Mouse (Mus musculus) neural tube, embryonic 14.5 days (tissue): ENCODE data around the gene Zc3h10. TPM values are rescaled to one million over a fixed set of nuclear protein-coding genes. Genes with fewer than 3 reads are reported as not detected.
"Not testable (repeated sequence)": the region's sequence is repeated elsewhere in the genome, so short reads cannot be mapped to it uniquely, and the experiment has no call there.

Experiments used
- ATAC-seq: fragments of 200-750 bp; cut with Nextera tagmentation; 2 replicates; pipeline ENCODE4 v1.8.0; 2017; ENCODE audit warnings: low read depth, mild to moderate bottlenecking, moderate TSS enrichment, moderate library complexity
- H3K27ac ChIP-seq: fragments of 300-500 bp; sonication (generic); 2 replicates; pipeline ENCODE4 v1.5.1; 2014; ENCODE audit warnings: low read depth, mild to moderate bottlenecking, control low read depth, low read length, moderate library complexity, mixed read lengths
- H3K27me3 ChIP-seq: fragments of 300-500 bp; sonication (generic); 2 replicates; pipeline ENCODE4 v1.6.1; 2014; ENCODE audit warnings: low read length; ENCODE audit not compliant: control insufficient read depth, insufficient read depth
- H3K36me3 ChIP-seq: fragments of 300-500 bp; sonication (generic); 2 replicates; pipeline ENCODE4 v1.6.1; 2014; ENCODE audit warnings: low read length, mixed read lengths; ENCODE audit not compliant: control insufficient read depth, insufficient read depth
- H3K4me1 ChIP-seq: fragments of 300-500 bp; sonication (generic); 2 replicates; pipeline ENCODE4 v1.6.1; 2014; ENCODE audit warnings: low read length; ENCODE audit not compliant: control insufficient read depth, insufficient read depth
- H3K4me2 ChIP-seq: fragments of 300-500 bp; sonication (generic); 2 replicates; pipeline ENCODE4 v1.6.1; 2014; ENCODE audit warnings: mild to moderate bottlenecking, low read depth, low read length, control low read depth
- H3K4me3 ChIP-seq: fragments of 300-500 bp; sonication (generic); 2 replicates; pipeline ENCODE4 v1.5.1; 2014; ENCODE audit warnings: low read depth, low read length, control low read depth, mixed read lengths
- H3K9ac ChIP-seq: fragments of 300-500 bp; sonication (generic); replicated peaks from 2 replicates; pipeline ENCODE4 v1.6.1; 2014; ENCODE audit warnings: low read depth, mild to moderate bottlenecking, control low read depth, low read length, mixed read lengths
- H3K9me3 ChIP-seq: fragments of 300-500 bp; sonication (generic); 2 replicates; pipeline ENCODE4 v1.6.1; 2016; ENCODE audit warnings: low read length; ENCODE audit not compliant: control insufficient read depth
- WGBS: fragments of 180-500 bp; shearing (Covaris S2); extraction: QIAGEN DNeasy Blood & Tissue Kit; methylation state at CpG from one replicate; pipeline ENCODE4 v1.1.7; 2014; 5-methylcytosine and 5-hydroxymethylcytosine counted together
- microRNA-seq: library from miRNA; unstranded; fragments of <30 nt; microRNA quantifications from one replicate; pipeline ENCODE4, GENCODE M21; 2016
- polyA plus RNA-seq: library from polyadenylated mRNA; unstranded; fragments of >200 nt; fragmentation: Nextera tagmentation; extraction: Ambion mirVana; gene quantifications from 2 replicates; pipeline ENCODE4 v1.2.1, GENCODE M21; 2014

Zc3h10 gene
- polyA plus RNA-seq, 1 experiment from 2014 or later: 11.7 TPM

DNA sequence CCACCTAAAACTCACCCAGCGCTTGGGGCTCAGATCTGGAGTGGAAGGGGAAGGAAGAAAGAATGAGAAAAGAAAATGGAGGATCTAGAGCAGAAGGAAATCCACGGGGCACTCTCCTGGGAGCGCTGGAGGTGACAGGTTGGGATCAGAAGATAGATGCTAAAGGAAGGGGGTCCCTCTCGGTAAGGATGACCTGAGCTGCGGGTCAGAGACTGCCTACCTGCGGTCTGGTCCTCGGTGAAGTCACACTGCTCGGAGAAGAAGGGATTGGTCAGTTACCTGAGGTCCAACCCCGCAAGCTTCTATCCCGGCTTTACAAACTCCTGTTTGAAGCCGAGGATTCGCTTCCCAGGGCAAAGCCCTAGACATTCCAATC, 54.3 kb downstream of the Zc3h10 start:
- Histone ChIP-seq H3K9me3 (no peaks in the 10 kb centered on the region), H3K27ac (peak overlapping the region; percentile 83), H3K4me2 (peak overlapping the region; percentile 82), H3K27me3 (no peaks in the 10 kb centered on the region), H3K4me3 (peak overlapping the region; percentile 78), H3K9ac (peak overlapping the region; percentile 78), H3K36me3 (peaks cover 33% of the 10 kb centered on the region), H3K4me1 (peaks cover 24% of the 10 kb centered on the region)
- 0% methylated on average over 12 of the region's 12 CpGs for WGBS
- peak; percentile 18 for ATAC-seq

DNA sequence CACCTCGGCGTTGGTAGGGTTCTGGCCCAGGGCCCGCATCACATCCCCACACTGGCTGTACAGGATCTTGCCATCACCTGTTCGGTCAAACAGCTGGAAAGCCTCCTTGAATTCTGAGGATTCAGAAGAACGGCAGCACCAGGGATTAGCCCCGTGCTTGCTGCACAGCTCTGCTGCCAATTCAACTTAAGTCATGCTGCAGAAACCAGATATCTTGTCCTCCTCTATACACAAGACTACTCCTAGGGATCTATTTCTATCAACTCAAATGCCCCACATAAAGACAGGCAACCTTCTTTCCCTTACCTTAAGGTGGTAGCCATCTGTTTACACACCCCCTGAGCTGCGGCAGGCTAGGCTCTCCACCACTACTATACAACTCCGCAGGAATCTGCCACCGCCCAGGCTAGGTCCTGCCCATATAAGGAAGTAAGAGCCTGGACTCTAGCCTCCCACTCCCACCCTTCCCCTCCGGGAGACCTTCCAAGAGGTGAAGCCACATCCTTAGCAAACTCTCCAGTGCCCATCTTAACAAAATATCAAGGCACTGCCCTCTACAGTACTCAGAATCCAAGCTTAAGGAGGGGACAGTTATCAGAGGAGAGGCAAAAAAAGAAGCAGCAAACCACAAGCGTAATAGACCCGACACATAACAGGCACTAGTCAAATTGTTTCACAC, 54.8 kb downstream of the Zc3h10 start:
- H3K4me2 ChIP-seq: peak overlapping the region; percentile 82
- no peaks in the 10 kb centered on the region for H3K27me3 ChIP-seq
- 30% methylated on average over 12 of the region's 12 CpGs for WGBS
- peak; percentile 24; the same call in 1 of the 2 replicates for ATAC-seq
- H3K36me3 ChIP-seq: peaks cover 38% of the 10 kb centered on the region
- peak overlapping the region; percentile 83 for H3K27ac ChIP-seq
- H3K4me3 ChIP-seq: peak overlapping the region; percentile 78
- H3K9ac ChIP-seq: peak overlapping the region; percentile 78
- no peaks in the 10 kb centered on the region for H3K9me3 ChIP-seq
- H3K4me1 ChIP-seq: peaks cover 24% of the 10 kb centered on the region

DNA sequence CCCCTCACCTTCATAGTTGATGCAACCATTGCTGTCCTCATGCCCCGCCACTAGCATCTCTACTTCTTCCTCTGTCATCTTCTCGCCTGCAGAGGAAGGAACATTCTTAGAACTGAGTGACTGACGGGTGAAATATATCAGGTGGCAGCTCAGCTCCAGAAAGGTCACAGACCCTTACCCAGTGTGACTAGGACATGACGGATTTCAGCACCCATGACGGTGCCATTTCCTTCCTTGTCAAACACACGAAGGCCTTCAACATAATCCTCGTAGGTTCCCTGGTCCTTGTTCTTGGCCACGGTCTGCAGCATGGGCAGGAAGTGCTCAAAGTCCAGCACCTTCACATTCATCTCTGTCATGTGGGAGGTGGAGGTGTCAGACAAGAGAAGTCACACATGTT, 55.5 kb downstream of the Zc3h10 start:
- not testable (repeated sequence) for H3K27ac ChIP-seq, ATAC-seq, H3K27me3 ChIP-seq, H3K9me3 ChIP-seq
- Histone ChIP-seq H3K36me3 (peaks cover 45% of the 10 kb centered on the region), H3K4me2 (peak overlapping the region; percentile 82), H3K9ac (peak overlapping the region; percentile 78), H3K4me3 (peak overlapping the region; percentile 78), H3K4me1 (peaks cover 24% of the 10 kb centered on the region)
- WGBS: 76% methylated on average over 6 of the region's 8 CpGs

Small RNA genes within 50 kb of the gene (microRNA-seq; reads per million reads assigned to microRNA genes)
- gene Gm47275 (not detected), gene Mir6916 (not detected), gene Mir6917 (not detected)

Other genes with a start within 250 kb of the Zc3h10 start
- gene Il23a, start 249.0 kb downstream of the Zc3h10 start, polyA plus RNA-seq: 0.18 and 0.29 TPM in 2 replicates
- gene Pan2, start 244.4 kb downstream of the Zc3h10 start, polyA plus RNA-seq: 19.0 and 21.4 TPM in 2 replicates
- gene Cnpy2, start 225.3 kb downstream of the Zc3h10 start, polyA plus RNA-seq: 194 and 198 TPM in 2 replicates
- 281 and 297 TPM in 2 replicates for gene Cs, start 210.0 kb downstream of the Zc3h10 start, polyA plus RNA-seq
- 51.3 and 52.7 TPM in 2 replicates for gene Coq10a, start 178.8 kb downstream of the Zc3h10 start, polyA plus RNA-seq
- 11.6 and 14.0 TPM in 2 replicates for gene Ankrd52, start 170.7 kb downstream of the Zc3h10 start, polyA plus RNA-seq
- gene Slc39a5, start 146.5 kb downstream of the Zc3h10 start, polyA plus RNA-seq: 0.44 TPM in 1 of 2 replicates, not detected in the other
- gene Nabp2, start 136.3 kb downstream of the Zc3h10 start, polyA plus RNA-seq: 131 and 140 TPM in 2 replicates
- gene Rnf41, start 136.1 kb downstream of the Zc3h10 start, polyA plus RNA-seq: 64.5 and 71.2 TPM in 2 replicates
- 179 and 205 TPM in 2 replicates for gene Smarcc2, start 88.5 kb downstream of the Zc3h10 start, polyA plus RNA-seq
- 831 and 835 TPM in 2 replicates for gene Myl6, start 53.6 kb downstream of the Zc3h10 start, polyA plus RNA-seq
- gene Myl6b, start 49.1 kb downstream of the Zc3h10 start, polyA plus RNA-seq: 6.4 and 8.9 TPM in 2 replicates
- 10.0 and 25.9 TPM in 2 replicates for gene Esyt1, start 21.9 kb downstream of the Zc3h10 start, polyA plus RNA-seq
- 2,344 and 2,479 TPM in 2 replicates for gene Rpl41, start 1.5 kb upstream of the Zc3h10 start, polyA plus RNA-seq
- 127 and 132 TPM in 2 replicates for gene Pa2g4, start 18.2 kb upstream of the Zc3h10 start, polyA plus RNA-seq
- 1.4 and 6.0 TPM in 2 replicates for gene Erbb3, start 41.9 kb upstream of the Zc3h10 start, polyA plus RNA-seq
- 454 and 493 TPM in 2 replicates for gene Rps26, start 79.0 kb upstream of the Zc3h10 start, polyA plus RNA-seq
- 20.3 and 22.9 TPM in 2 replicates for gene Ikzf4, start 98.2 kb upstream of the Zc3h10 start, polyA plus RNA-seq
- 13.1 and 14.6 TPM in 2 replicates for gene Suox, start 126.3 kb upstream of the Zc3h10 start, polyA plus RNA-seq
- 87.4 and 98.6 TPM in 2 replicates for gene Rab5b, start 148.5 kb upstream of the Zc3h10 start, polyA plus RNA-seq
- 0.63 and 0.99 TPM in 2 replicates for gene Pmel, start 156.4 kb upstream of the Zc3h10 start, polyA plus RNA-seq
- 8.6 and 15.9 TPM in 2 replicates for gene Cdk2, start 157.3 kb upstream of the Zc3h10 start, polyA plus RNA-seq
- gene Dgka, start 197.1 kb upstream of the Zc3h10 start, polyA plus RNA-seq: 7.8 and 9.2 TPM in 2 replicates
- 36.0 and 41.9 TPM in 2 replicates for gene Pym1, start 200.1 kb upstream of the Zc3h10 start, polyA plus RNA-seq
- gene Mmp19, start 243.1 kb upstream of the Zc3h10 start, polyA plus RNA-seq: 0.70 and 0.71 TPM in 2 replicates